ENCODE assay signal across 7 mouse cellular contexts in the genomic region with DNA sequence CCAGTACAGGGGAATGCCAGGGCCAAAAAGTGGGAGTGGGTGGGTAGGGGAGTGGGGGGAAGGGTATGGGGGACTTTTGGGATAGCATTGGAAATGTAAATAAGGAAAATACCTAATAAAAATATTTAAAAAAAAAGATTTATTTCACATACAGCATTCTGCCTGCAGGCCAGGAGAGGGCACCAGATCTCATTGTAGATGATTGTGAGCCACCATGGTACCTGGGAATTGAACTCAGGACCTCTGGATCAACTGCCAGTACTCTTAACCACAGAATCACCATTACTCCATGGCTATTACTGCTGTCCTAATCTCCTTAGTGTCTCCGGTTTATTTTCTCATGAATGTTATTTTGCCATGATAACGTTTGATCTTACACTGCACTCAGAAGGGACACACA.
DNase-seq lines count a peak whose midpoint lies in the region; ATAC-seq and TF ChIP-seq lines count a peak whose summit lies in the region.
"Not testable (repeated sequence)": the region's sequence is repeated elsewhere in the genome, so short reads cannot be mapped to it uniquely, and the experiment has no call there.

No protein-coding gene starts in this region.

- in situ Hi-C loops in CH12.LX (cut with MboI; ENCODE audit: low pct_ligation_motif_present, low pct_unique_long_range_greater_than_20kb, low sequenced_read_pairs): loop anchor here (25.0 kb wide), 2 partner anchors 132 to 507 kb away; partner anchors contain the start of genes Gdi2, Net1 and Tubal3

- H3K4me3 ChIP-seq in CH12.LX (replicated peaks in 1 of 3; ENCODE audit: low read depth in 2 of 3, low read length in 2 of 3, poor library complexity in 1 of 3); kidney, postnatal 0 days (replicated peaks; ENCODE audit: low read depth, low read length); lung, postnatal 0 days (ENCODE audit: low read depth, low read length); stomach, postnatal 0 days (ENCODE audit: low read depth, low read length): not testable (repeated sequence)

- H3K4me2 ChIP-seq in CH12.LX (ENCODE audit: insufficient read depth, low read depth, poor library complexity, severe bottlenecking); kidney, postnatal 0 days (ENCODE audit: low read length); lung, postnatal 0 days (replicated peaks; ENCODE audit: low read depth, low read length); stomach, postnatal 0 days (replicated peaks; ENCODE audit: low read depth): not testable (repeated sequence)

- not testable (repeated sequence) for TF ChIP-seq POLR2A in CH12.LX (IDR thresholded peaks at IDR 0.05; ENCODE audit: low read depth, low read length)

- H3K4me1 ChIP-seq in CH12.LX (ENCODE audit: control insufficient read depth in 1 of 2, insufficient read depth in 2 of 2); kidney, postnatal 0 days (replicated peaks; ENCODE audit: insufficient read depth, low read length); lung, postnatal 0 days (ENCODE audit: insufficient read depth, low read depth, low read length); stomach, postnatal 0 days (replicated peaks; ENCODE audit: control insufficient read depth, insufficient read depth): not testable (repeated sequence)

- peak; percentile 32 for TF ChIP-seq RAD21 in CH12.LX (IDR thresholded peaks at IDR 0.05; ENCODE audit: low read depth, low read length)

- not testable (repeated sequence) for H3K27ac ChIP-seq in CH12.LX (ENCODE audit: insufficient read depth, low read depth); kidney, postnatal 0 days; lung, postnatal 0 days (ENCODE audit: low read length); stomach, postnatal 0 days (replicated peaks)

- dilution Hi-C loops in CH12.LX (cut with MboI; ENCODE audit: extremely low pct_ligation_motif_present, extremely low pct_unique_long_range_greater_than_20kb, low sequenced_read_pairs): not testable (repeated sequence)

- H3K79me2 ChIP-seq in CH12.LX (replicated peaks; ENCODE audit: control insufficient read depth, extremely low read depth, insufficient read depth, poor library complexity, severe bottlenecking): not testable (repeated sequence)

- not testable (repeated sequence) for H3K36me3 ChIP-seq in CH12.LX (replicated peaks in 1 of 2; ENCODE audit: control insufficient read depth in 1 of 2, insufficient read depth in 1 of 2, low read length in 1 of 2); kidney, postnatal 0 days (ENCODE audit: insufficient read depth, low read length); lung, postnatal 0 days (ENCODE audit: insufficient read depth, low read length); stomach, postnatal 0 days (ENCODE audit: control insufficient read depth, insufficient read depth, low read length)

- H3K27me3 ChIP-seq in CH12.LX (replicated peaks); kidney, postnatal 0 days (ENCODE audit: insufficient read depth, low read length); lung, postnatal 0 days (replicated peaks; ENCODE audit: insufficient read depth, low read length); stomach, postnatal 0 days (ENCODE audit: control insufficient read depth, insufficient read depth, low read length): not testable (repeated sequence)

- not testable (repeated sequence) for TF ChIP-seq EP300 in CH12.LX (IDR thresholded peaks at IDR 0.05; ENCODE audit: low read length); lung, postnatal 0 days (IDR thresholded peaks at IDR 0.05); stomach, postnatal 0 days (optimal IDR thresholded peaks at IDR 0.05)

- H3K9ac ChIP-seq in CH12.LX (ENCODE audit: insufficient read depth, low read depth); kidney, postnatal 0 days (ENCODE audit: low read depth, low read length); lung, postnatal 0 days (replicated peaks; ENCODE audit: low read depth); stomach, postnatal 0 days (ENCODE audit: low read length): not testable (repeated sequence)

- peak in 1 of 2 experiments; percentile 52; a peak in 2 of 4 replicates for TF ChIP-seq CTCF in CH12.LX (conservative IDR thresholded peaks at IDR 0.05 in 1 of 2, IDR thresholded peaks at IDR 0.05 in 1 of 2; ENCODE audit: low read depth in 2 of 2, low read length in 2 of 2)
- peak; percentile 36 for TF ChIP-seq CTCF in kidney, postnatal 0 days (IDR thresholded peaks at IDR 0.05; ENCODE audit: low read depth)
- TF ChIP-seq CTCF in lung, postnatal 0 days (IDR thresholded peaks at IDR 0.05): 0 out of 2 replicates have a peak, but pooled peaks have one; percentile 15
- TF ChIP-seq CTCF in stomach, postnatal 0 days (IDR thresholded peaks at IDR 0.05; ENCODE audit: low read depth): peak; percentile 42

- not testable (repeated sequence) for H3K9me3 ChIP-seq in CH12.LX (replicated peaks; ENCODE audit: low read length); kidney, postnatal 0 days (replicated peaks; ENCODE audit: low read length); lung, postnatal 0 days (ENCODE audit: low read length); stomach, postnatal 0 days (ENCODE audit: control insufficient read depth, low read length)

- peak; percentile 64 for DNase-seq in 416B (ENCODE audit: low read depth)
- DNase-seq in CH12.LX (ENCODE audit: extremely low read depth): peak; percentile 82
- DNase-seq in NIH3T3 (ENCODE audit: low read depth): peak; percentile 59
- peak; percentile 41 for DNase-seq in adipocyte (ENCODE audit: low spot score)
- not testable (repeated sequence) for DNase-seq in kidney, postnatal 0 days (ENCODE audit: low spot score); lung, postnatal 0 days (ENCODE audit: low spot score); stomach, postnatal 0 days (ENCODE audit: low spot score)

- not testable (repeated sequence) for ATAC-seq in kidney, postnatal 0 days (replicated peaks; ENCODE audit: low FRiP score, low read depth); lung, postnatal 0 days; stomach, postnatal 0 days (ENCODE audit: low FRiP score, low TSS enrichment)

- 88% methylated on average over 2 of the region's 2 CpGs for WGBS in kidney, postnatal 0 days
- 77% methylated on average over 2 of the region's 2 CpGs for WGBS in lung, postnatal 0 days
- WGBS in stomach, postnatal 0 days: 88% methylated on average over 2 of the region's 2 CpGs

TF ChIP-seq in CH12.LX, 34 proteins besides CTCF, POLR2A, EP300 and RAD21:
- peak; percentile 22 for TF ChIP-seq SMC3 (IDR thresholded peaks at IDR 0.05; ENCODE audit: low read depth, low read length)
